Mouse (Mus musculus): ENCODE results near the gene Ahnak2. TPM values are rescaled to one million over a fixed set of nuclear protein-coding genes. Genes with fewer than 3 reads are reported as not detected.

The Ahnak2 gene
- polyA plus RNA-seq, 1 experiment from 2014 or later: 5.0 TPM

- Histone ChIP-seq H3K27me3 (ENCODE audit: control insufficient read depth, insufficient read depth, low read length) (no peaks in the 10 kb centered on the region), H3K36me3 (ENCODE audit: control insufficient read depth, insufficient read depth, low read length) (no peaks in the 10 kb centered on the region; the same call in 1 of the 2 replicates), H3K9me3 (ENCODE audit: control insufficient read depth, low read depth, low read length) (no peaks in the 10 kb centered on the region), H3K4me3 (ENCODE audit: low read depth, low read length) (peak overlapping the region; percentile 70), H3K4me2 (replicated peaks; ENCODE audit: low read depth, low read length) (peak overlapping the region; percentile 86), H3K27ac (ENCODE audit: low read length) (peak overlapping the region; percentile 85), H3K4me1 (ENCODE audit: control insufficient read depth, insufficient read depth, low read length) (peaks cover 11% of the 10 kb centered on the region; the same call in 1 of the 2 replicates), H3K9ac (replicated peaks; ENCODE audit: low read depth, low read length) (peak overlapping the region; percentile 76)
- peak; percentile 40 for ATAC-seq (ENCODE audit: insufficient number of reproducible peaks, insufficient read depth, low FRiP score, low read depth)
- under 1% methylated on average over 61 of the region's 75 CpGs for WGBS
Measured at GRCm38 (mm10) chr12:112722240-112723027, 80.0 kb downstream of the Ahnak2 start.

Small RNA genes lying within 50 kb of the gene (microRNA-seq; reads per million reads assigned to microRNA genes)
- gene Mir6940: 1.0 reads per million

Other genes starting within 250 kb of the Ahnak2 start
- gene Inf2, start 213.9 kb downstream of the Ahnak2 start, polyA plus RNA-seq (2014; fragmentation: Nextera tagmentation; extraction: Ambion mirVana): 4.4 and 5.0 TPM in 2 replicates
- 2.8 and 3.1 TPM in 2 replicates for gene Adssl1, start 182.6 kb downstream of the Ahnak2 start, polyA plus RNA-seq (2014; fragmentation: Nextera tagmentation; extraction: Ambion mirVana)
- 250 and 274 TPM in 2 replicates for gene Siva1, start 158.0 kb downstream of the Ahnak2 start, polyA plus RNA-seq (2014; fragmentation: Nextera tagmentation; extraction: Ambion mirVana)
- 55.6 and 64.6 TPM in 2 replicates for gene Akt1, start 127.8 kb downstream of the Ahnak2 start, polyA plus RNA-seq (2014; fragmentation: Nextera tagmentation; extraction: Ambion mirVana)
- gene Zbtb42, start 123.8 kb downstream of the Ahnak2 start, polyA plus RNA-seq (2014; fragmentation: Nextera tagmentation; extraction: Ambion mirVana): 10.9 and 14.2 TPM in 2 replicates
- gene Cep170b, start 82.2 kb downstream of the Ahnak2 start, polyA plus RNA-seq (2014; fragmentation: Nextera tagmentation; extraction: Ambion mirVana): 15.8 and 16.2 TPM in 2 replicates
- 12.9 and 13.3 TPM in 2 replicates for gene Pld4, start 42.0 kb downstream of the Ahnak2 start, polyA plus RNA-seq (2014; fragmentation: Nextera tagmentation; extraction: Ambion mirVana)
- gene Clba1, start 6.3 kb upstream of the Ahnak2 start, polyA plus RNA-seq (2014; fragmentation: Nextera tagmentation; extraction: Ambion mirVana): 6.1 and 8.2 TPM in 2 replicates
- gene Cdca4, start 26.8 kb upstream of the Ahnak2 start, polyA plus RNA-seq (2014; fragmentation: Nextera tagmentation; extraction: Ambion mirVana): 123 and 130 TPM in 2 replicates
- 0.26 and 0.52 TPM in 2 replicates for gene Gpr132, start 65.6 kb upstream of the Ahnak2 start, polyA plus RNA-seq (2014; fragmentation: Nextera tagmentation; extraction: Ambion mirVana)
- gene Jag2, start 127.1 kb upstream of the Ahnak2 start, polyA plus RNA-seq (2014; fragmentation: Nextera tagmentation; extraction: Ambion mirVana): 8.4 and 8.5 TPM in 2 replicates
- gene Nudt14, start 139.5 kb upstream of the Ahnak2 start, polyA plus RNA-seq (2014; fragmentation: Nextera tagmentation; extraction: Ambion mirVana): 105 and 125 TPM in 2 replicates
- gene Btbd6, start 173.8 kb upstream of the Ahnak2 start, polyA plus RNA-seq (2014; fragmentation: Nextera tagmentation; extraction: Ambion mirVana): 22.5 and 27.0 TPM in 2 replicates
- 70.3 and 71.5 TPM in 2 replicates for gene Brf1, start 198.0 kb upstream of the Ahnak2 start, polyA plus RNA-seq (2014; fragmentation: Nextera tagmentation; extraction: Ambion mirVana)
- gene Pacs2, start 211.9 kb upstream of the Ahnak2 start, polyA plus RNA-seq (2014; fragmentation: Nextera tagmentation; extraction: Ambion mirVana): 16.5 and 17.1 TPM in 2 replicates